Mouse (Mus musculus) cerebellum, adult 2 months (tissue): Measurements from ENCODE around the gene Hist3h2a.

Experiments
- CTCF ChIP-seq: fragments of 200-500 bp; IDR thresholded peaks from 2 replicates; pipeline ENCODE4 v1.5.1; 2011; ENCODE audit warnings: low read depth, mild to moderate bottlenecking, control low read depth, low read length, moderate library complexity, borderline replicate concordance; ENCODE audit not compliant: insufficient read depth
- POLR2A ChIP-seq: fragments of 200-500 bp; IDR thresholded peaks from 2 replicates; pipeline ENCODE4 v1.6.1; 2011; ENCODE audit warnings: low read length, control low read depth, borderline replicate concordance; ENCODE audit not compliant: insufficient read depth

- TF ChIP-seq CTCF, result no peak
- TF ChIP-seq POLR2A, result peak; percentile 73; the same call in 1 of the 2 replicates
These were observed 4.7 kb upstream of the Hist3h2a start for GRCm38 (mm10) chr11:58949480-58950431.
